Mouse (Mus musculus): Measurements from ENCODE around the gene Capn2. TPM values are rescaled to one million over a fixed set of nuclear protein-coding genes. Genes with fewer than 3 reads are reported as not detected.

Gene Capn2
- total and polyA plus RNA-seq, 3 experiments = 10.6 to 19.3 TPM; not detected in 1

- H3K9me3 ChIP-seq (replicated peaks; ENCODE audit: insufficient read depth, low read length) = no peaks in the 10 kb centered on the region
- TF ChIP-seq NELFE (IDR thresholded peaks at IDR 0.05; ENCODE audit: low read depth, low read length) = no peak
- no peak for TF ChIP-seq KAT2A (conservative IDR thresholded peaks at IDR 0.05; ENCODE audit: low read depth, low read length)
- no peak for TF ChIP-seq TBP (IDR thresholded peaks at IDR 0.05; ENCODE audit: low read depth, low read length)
- TF ChIP-seq GABPA (IDR thresholded peaks at IDR 0.05; ENCODE audit: low read depth, low read length) = no peak
- no peak for TF ChIP-seq CTCF (IDR thresholded peaks at IDR 0.05 in 2 of 3, conservative IDR thresholded peaks at IDR 0.05 in 1 of 3; ENCODE audit: control insufficient read depth in 1 of 3, insufficient read depth in 1 of 3, low read depth in 2 of 3, low read length in 3 of 3, poor library complexity in 1 of 3, severe bottlenecking in 1 of 3)
- TF ChIP-seq UBTF (IDR thresholded peaks at IDR 0.05; ENCODE audit: borderline replicate concordance, insufficient read depth, low read depth, low read length) = no peak
- no peak for TF ChIP-seq SMC3 (IDR thresholded peaks at IDR 0.05; ENCODE audit: low read depth, low read length)
- TF ChIP-seq RAD21 (IDR thresholded peaks at IDR 0.05; ENCODE audit: low read depth, low read length) = no peak
- TF ChIP-seq MYC (IDR thresholded peaks at IDR 0.05; ENCODE audit: low read depth, low read length) = no peak
- TF ChIP-seq MYB (IDR thresholded peaks at IDR 0.05; ENCODE audit: low read depth, low read length) = no peak
- TF ChIP-seq MXI1 (IDR thresholded peaks at IDR 0.05; ENCODE audit: low read depth, low read length) = no peak
- TF ChIP-seq ZC3H11A (IDR thresholded peaks at IDR 0.05; ENCODE audit: low read depth, low read length) = no peak
- no peak for TF ChIP-seq ZMIZ1 (IDR thresholded peaks at IDR 0.05; ENCODE audit: low read depth, low read length)
- TF ChIP-seq MEF2A (IDR thresholded peaks at IDR 0.05; ENCODE audit: extremely low read depth, insufficient replicate concordance, low read depth, low read length, poor library complexity, severe bottlenecking) = no peak
- no peak for TF ChIP-seq HCFC1 (IDR thresholded peaks at IDR 0.05; ENCODE audit: low read depth, low read length)
- TF ChIP-seq EP300 (IDR thresholded peaks at IDR 0.05; ENCODE audit: low read depth in 1 of 2, low read length in 2 of 2) = no peak
- TF ChIP-seq ZNF384 (IDR thresholded peaks at IDR 0.05; ENCODE audit: low read depth, low read length) = no peak
- no peak for DNase-seq (ENCODE audit: low read depth, low spot score)
- peaks cover 0 to 5% of the 10 kb centered on the region in 2 experiments; a peak in 2 of 4 replicates for H3K36me3 ChIP-seq (ENCODE audit: control insufficient read depth in 1 of 2, insufficient read depth in 2 of 2, low read length in 2 of 2)
- H3K4me1 ChIP-seq (ENCODE audit: control insufficient read depth in 1 of 2, insufficient read depth in 2 of 2, low read length in 2 of 2) = peaks cover 0 to 26% of the 10 kb centered on the region in 2 experiments; a peak in 2 of 4 replicates
- no peaks in the 10 kb centered on the region for H3K27me3 ChIP-seq (ENCODE audit: control insufficient read depth in 1 of 2, insufficient read depth in 2 of 2, low read length in 2 of 2)
- H3K27ac ChIP-seq (ENCODE audit: control insufficient read depth, low read depth, low read length) = no peak overlapping the region
- no peak overlapping the region for H3K9ac ChIP-seq (ENCODE audit: control insufficient read depth, low read depth, low read length, poor library complexity, severe bottlenecking)
- no peak overlapping the region for H3K4me3 ChIP-seq (ENCODE audit: control insufficient read depth in 1 of 2, insufficient read depth in 1 of 2, low read depth in 2 of 2, low read length in 2 of 2)
- no peaks in the 10 kb centered on the region for H3K79me2 ChIP-seq (ENCODE audit: control insufficient read depth, insufficient read depth, low read length, poor library complexity)
Observed at GRCm38 (mm10) chr1:182558271-182558670, 40.9 kb upstream of the Capn2 start.

DNA sequence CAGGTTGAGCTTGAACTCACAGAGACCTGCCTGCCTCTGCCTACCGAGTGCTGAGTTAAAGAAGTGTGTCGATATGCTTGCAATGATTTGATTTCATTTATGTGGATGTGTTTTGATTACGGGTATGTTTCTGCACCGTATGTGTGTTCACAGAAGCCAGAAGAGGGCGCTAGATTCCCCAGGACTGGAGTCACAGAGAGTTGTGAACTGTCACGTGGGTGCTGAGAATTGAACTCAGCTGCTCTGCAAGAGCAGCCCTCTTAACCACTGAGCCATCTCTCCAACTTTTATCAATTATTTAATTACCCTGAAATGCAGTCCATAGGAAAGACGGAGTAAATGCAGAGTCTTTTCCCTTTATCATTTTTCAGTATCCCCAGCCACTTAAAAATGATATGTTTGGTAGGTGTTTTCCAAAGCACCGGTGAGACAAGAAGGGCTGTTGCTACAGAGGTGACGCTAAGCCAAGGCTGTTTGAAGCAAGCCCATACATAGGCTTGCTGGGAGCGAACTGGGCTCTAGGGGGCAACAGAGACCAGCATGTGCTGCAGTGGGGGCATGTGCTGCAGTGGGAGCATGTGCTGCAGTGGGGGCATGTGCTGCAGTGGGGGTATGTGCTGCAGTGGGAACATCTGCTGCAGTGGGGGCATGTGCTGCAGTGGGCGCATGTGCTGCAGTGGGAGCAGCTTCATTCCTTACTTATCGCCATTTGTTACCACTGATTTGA, 36.4 kb upstream of the Capn2 start:
- TF ChIP-seq RAD21 (IDR thresholded peaks at IDR 0.05; ENCODE audit: low read depth, low read length) (peak; percentile 67), MAZ (IDR thresholded peaks at IDR 0.05; ENCODE audit: low read depth, low read length) (0 out of 2 replicates have a peak, but pooled peaks have one; percentile 55), ETS1 (IDR thresholded peaks at IDR 0.05; ENCODE audit: low read depth, low read length) (no peak), BHLHE40 (IDR thresholded peaks at IDR 0.05; ENCODE audit: borderline replicate concordance, low read depth, low read length) (no peak), MAX (IDR thresholded peaks at IDR 0.05; ENCODE audit: low read length) (peak; percentile 65), MYC (IDR thresholded peaks at IDR 0.05; ENCODE audit: low read depth, low read length) (peak; percentile 80; the same call in 1 of the 2 replicates), CTCF (IDR thresholded peaks at IDR 0.05 in 2 of 3, conservative IDR thresholded peaks at IDR 0.05 in 1 of 3; ENCODE audit: control insufficient read depth in 1 of 3, insufficient read depth in 1 of 3, low read depth in 2 of 3, low read length in 3 of 3, poor library complexity in 1 of 3, severe bottlenecking in 1 of 3) (peak; percentile 31 to 70 (median 67)), ZC3H11A (IDR thresholded peaks at IDR 0.05; ENCODE audit: low read depth, low read length) (peak; percentile 25; the same call in 1 of the 2 replicates), SMC3 (IDR thresholded peaks at IDR 0.05; ENCODE audit: low read depth, low read length) (peak; percentile 45), USF1 (IDR thresholded peaks at IDR 0.05; ENCODE audit: low read depth, low read length) (peak; percentile 61)
- H3K27ac ChIP-seq (ENCODE audit: control insufficient read depth, low read depth, low read length) = no peak overlapping the region
- no peaks in the 10 kb centered on the region for H3K9me3 ChIP-seq (replicated peaks; ENCODE audit: insufficient read depth, low read length)
- H3K9ac ChIP-seq (ENCODE audit: control insufficient read depth, low read depth, low read length, poor library complexity, severe bottlenecking) = no peak overlapping the region
- H3K4me1 ChIP-seq (ENCODE audit: control insufficient read depth in 1 of 2, insufficient read depth in 2 of 2, low read length in 2 of 2) = peaks cover 3 to 4% of the 10 kb centered on the region in 2 experiments; a peak in 3 of 4 replicates
- no peaks in the 10 kb centered on the region for H3K27me3 ChIP-seq (ENCODE audit: control insufficient read depth in 1 of 2, insufficient read depth in 2 of 2, low read length in 2 of 2)
- no peak overlapping the region for H3K4me3 ChIP-seq (ENCODE audit: control insufficient read depth in 1 of 2, insufficient read depth in 1 of 2, low read depth in 2 of 2, low read length in 2 of 2)
- H3K36me3 ChIP-seq (ENCODE audit: control insufficient read depth in 1 of 2, insufficient read depth in 2 of 2, low read length in 2 of 2) = peaks cover 0 to 10% of the 10 kb centered on the region in 2 experiments; a peak in 2 of 4 replicates
- H3K79me2 ChIP-seq (ENCODE audit: control insufficient read depth, insufficient read depth, low read length, poor library complexity) = no peaks in the 10 kb centered on the region
- peak; percentile 55 for DNase-seq (ENCODE audit: low read depth, low spot score)

All from MEL (cell line).